Mouse (Mus musculus) liver, embryonic 15.5 days (tissue): ENCODE data around the gene Gmpr. TPM values are rescaled to one million over a fixed set of nuclear protein-coding genes. Genes with fewer than 3 reads are reported as not detected.

Source experiments
- polyA plus RNA-seq: library from polyadenylated mRNA; unstranded; fragments of >200 nt; fragmentation: Nextera tagmentation; extraction: Ambion mirVana; gene quantifications from 2 replicates; pipeline ENCODE4 v1.2.1, GENCODE M21; 2015

The Gmpr gene
- polyA plus RNA-seq, 1 experiment from 2014 or later: 265 TPM

Other genes starting within 250 kb of the Gmpr start
- 7.6 and 7.9 TPM in 2 replicates for gene Mylip, start 117.7 kb upstream of the Gmpr start, polyA plus RNA-seq